Mouse (Mus musculus) monocyte, adult 5-6 weeks (primary cell): ENCODE data around the gene H2afb3. TPM values are rescaled to one million over a fixed set of nuclear protein-coding genes. Genes with fewer than 3 reads are reported as not detected.
"Not testable (repeated sequence)": the region's sequence is repeated elsewhere in the genome, so short reads cannot be mapped to it uniquely, and the experiment has no call there.

Experiments
- ATAC-seq: fragments of 153-309, 156-312 bp; replicated peaks from 2 replicates; pipeline ENCODE4 v1.8.0; 2017; ENCODE audit warnings: mild to moderate bottlenecking; ENCODE audit not compliant: low TSS enrichment, insufficient number of reproducible peaks, severe bottlenecking, poor library complexity, low FRiP score
- total RNA-seq: library from RNA; stranded (forward); fragments of 200-1000, 200-491, 200-594 nt; gene quantifications from 3 replicates; pipeline ENCODE4 v1.2.3, GENCODE M21; 2017

H2afb3 gene
- not detected in 3 replicates for total RNA-seq

DNA sequence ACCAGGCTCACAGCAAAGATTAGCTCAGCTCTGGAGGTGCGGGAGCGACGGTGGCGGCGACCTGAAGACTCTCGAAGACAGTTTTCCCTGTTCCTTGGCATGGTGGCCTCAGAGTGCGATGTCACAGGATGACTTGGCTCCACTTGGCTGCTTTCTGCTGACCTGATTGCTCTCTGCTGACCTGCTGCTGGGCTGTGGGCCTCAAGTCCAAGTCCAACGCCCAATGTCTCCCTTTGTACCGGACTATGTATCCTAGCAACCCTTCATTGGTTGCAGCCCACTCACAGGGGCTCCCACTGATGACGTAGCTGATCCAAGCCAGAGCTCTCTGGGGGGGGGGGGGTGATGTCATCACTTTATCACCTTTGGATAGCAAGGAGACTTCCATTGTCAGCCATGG is at the start of gene H2afb3:
Gene H2afb3 (minus strand): TSS at position 101 of the 400 bp plus-strand sequence.
- not testable (repeated sequence) for ATAC-seq

- ATAC-seq = no peak
Observed at GRCm38 (mm10) chrX:120301469-120302175, 11.3 kb downstream of the H2afb3 start.

DNA sequence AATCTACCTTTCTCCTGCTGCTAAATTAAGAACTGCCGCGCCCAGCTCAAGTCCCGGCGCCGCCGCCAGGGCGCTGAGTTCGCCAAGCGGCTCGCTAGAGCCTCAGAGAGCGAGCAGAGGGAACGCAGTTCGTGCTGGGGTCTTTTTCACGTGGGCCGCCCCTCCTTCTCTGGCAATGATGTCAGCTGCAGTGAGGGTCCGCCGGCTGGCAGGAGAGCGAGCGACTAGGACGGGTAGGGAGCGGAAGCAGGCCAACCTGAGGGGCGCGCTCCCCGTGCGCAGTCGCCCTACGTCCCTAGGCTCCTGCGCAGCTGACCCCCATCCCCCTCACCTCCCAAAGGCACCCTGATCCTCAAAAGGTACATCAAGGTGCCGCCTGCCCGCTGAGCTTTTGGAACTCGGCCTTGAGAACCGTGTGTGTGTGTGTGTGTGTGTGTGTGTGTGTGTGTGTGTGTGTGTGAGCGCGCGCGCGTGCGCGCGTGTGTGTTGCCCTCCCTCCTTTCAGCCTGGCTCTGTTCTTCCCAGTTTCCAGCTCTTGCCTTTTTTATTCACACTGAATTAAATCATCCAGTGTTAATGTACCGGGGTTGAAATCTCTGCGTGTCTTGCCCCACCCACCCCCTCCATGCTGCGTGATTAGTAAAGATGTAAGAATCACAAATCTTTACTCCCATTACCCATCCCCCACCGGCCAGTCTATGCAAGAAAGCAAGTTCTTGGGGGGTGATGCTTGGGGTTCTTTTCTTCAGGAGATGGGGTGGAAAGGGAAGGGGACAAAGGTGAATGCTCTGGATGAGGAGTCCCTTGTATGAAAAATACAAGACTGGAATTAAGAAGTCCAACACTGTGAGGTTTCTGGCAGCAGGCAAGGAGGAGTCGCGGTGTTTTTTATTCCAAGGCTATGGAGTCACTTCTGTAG is 19.8 kb downstream of the H2afb3 start:
- no peak for ATAC-seq

DNA sequence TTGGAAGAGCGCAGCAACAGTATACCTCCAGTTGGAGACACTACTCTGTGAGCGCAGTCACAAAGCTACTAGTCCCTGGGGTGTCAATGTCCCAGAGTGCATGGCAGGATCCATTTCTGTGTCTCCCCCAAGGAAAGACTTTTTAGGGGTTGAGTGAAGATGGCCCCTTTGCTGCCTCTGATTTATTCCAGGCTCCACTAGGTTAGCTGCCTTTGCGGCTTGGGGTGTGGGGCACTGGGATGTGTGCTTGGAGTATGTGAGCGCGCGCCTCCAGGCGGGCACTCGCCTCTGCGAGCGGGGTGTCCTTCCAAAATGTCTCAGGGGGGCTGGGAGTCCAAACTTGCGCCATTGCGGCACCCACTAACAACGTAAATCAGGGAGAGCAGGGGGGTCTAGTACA is 21.2 kb downstream of the H2afb3 start:
- ATAC-seq = no peak

DNA sequence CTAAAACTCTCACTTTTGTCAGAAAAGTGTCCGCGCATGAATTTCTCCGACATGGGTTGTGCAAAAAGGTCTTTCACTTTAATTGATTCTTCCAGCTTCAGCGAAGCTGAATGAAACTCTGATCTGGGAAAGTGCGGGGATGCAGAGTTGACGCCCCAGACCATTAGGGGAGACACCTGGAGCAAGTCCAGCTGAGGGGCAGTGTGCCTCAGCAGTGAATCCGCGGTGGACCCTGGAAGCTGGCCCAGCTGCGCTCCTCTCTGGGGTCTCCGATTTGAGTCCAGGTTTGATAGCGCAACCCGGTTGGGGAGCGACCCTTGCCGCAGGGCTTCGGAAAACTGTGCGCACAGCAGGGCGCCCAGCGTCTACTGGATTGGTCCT is 22.0 kb downstream of the H2afb3 start:
- ATAC-seq = no peak

- no peak for ATAC-seq
Observed at GRCm38 (mm10) chrX:120290011-120290899, 22.6 kb downstream of the H2afb3 start, which contains the start of gene Pcdh11x. TSS of gene Pcdh11x (plus strand) at chrX:120290259.

DNA sequence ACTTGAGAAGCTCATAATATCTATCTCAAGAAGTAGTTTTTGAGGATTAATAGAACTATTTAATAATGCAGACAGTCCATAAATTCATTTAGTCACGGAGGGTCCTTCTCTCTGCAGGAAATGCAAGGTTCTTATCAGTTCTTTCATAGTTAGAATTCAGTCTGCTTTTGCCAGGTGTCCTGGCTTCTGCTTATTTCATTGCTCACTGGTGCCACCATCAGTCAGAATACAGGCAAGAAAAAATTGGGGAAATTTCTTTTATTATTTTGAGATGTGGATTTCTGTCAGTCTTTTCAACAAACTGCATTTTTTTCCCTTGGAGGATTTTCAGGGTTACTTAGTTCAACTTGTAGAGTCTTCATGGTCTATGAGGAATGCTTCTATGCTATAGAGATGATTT is 25.4 kb downstream of the H2afb3 start:
- ATAC-seq = no peak

DNA sequence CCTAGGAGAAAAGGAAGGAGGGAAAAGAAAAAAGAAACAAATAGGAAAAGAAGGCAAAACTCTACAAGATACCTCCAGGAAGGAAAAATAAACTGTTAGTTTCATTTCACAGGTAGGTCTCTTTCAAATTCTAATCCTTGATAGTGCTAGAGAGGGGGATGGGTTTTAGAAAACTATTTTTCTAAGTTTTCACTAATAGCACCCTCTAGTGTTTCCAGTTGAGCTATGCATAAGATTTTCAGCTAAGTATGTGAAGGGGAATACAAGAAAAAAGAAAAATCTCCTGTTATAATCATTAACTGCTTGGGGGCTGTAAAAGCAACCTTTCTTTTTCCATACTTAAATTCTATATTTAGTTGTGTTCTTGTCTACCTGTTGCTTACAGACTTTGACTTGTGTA is 27.4 kb downstream of the H2afb3 start:
- no peak for ATAC-seq

Other genes with a start within 250 kb of the H2afb3 start
- not detected in 3 replicates for gene Pcdh11x, start 22.8 kb downstream of the H2afb3 start, total RNA-seq